Mouse (Mus musculus) heart, embryonic 14.5 days (tissue): ENCODE results near the gene Akirin1. TPM values are rescaled to one million over a fixed set of nuclear protein-coding genes. Genes with fewer than 3 reads are reported as not detected.

Experiments used
- ATAC-seq: fragments of 200-750 bp; cut with Nextera tagmentation; 2 replicates; pipeline ENCODE4 v1.8.0; 2017; ENCODE audit warnings: low read depth, moderate TSS enrichment; ENCODE audit not compliant: insufficient number of reproducible peaks, insufficient read depth, low FRiP score
- H3K27ac ChIP-seq, 2 experiments: fragments of 200-500 bp in 1 of 2; fragments of 300-500 bp in 1 of 2; sonication (generic) in 1 of 2; replicated peaks in 1 of 2; 2 replicates each; pipeline ENCODE4 v1.5.1; 2012 to 2014; ENCODE audit warnings: low read depth in 2 of 2, low read length in 2 of 2, control low read depth in 1 of 2, mild to moderate bottlenecking in 1 of 2, mixed read lengths in 1 of 2; ENCODE audit not compliant: control insufficient read depth in 1 of 2, insufficient read depth in 1 of 2
- H3K27me3 ChIP-seq: fragments of 300-500 bp; sonication (generic); 2 replicates; pipeline ENCODE4 v1.6.1; 2014; ENCODE audit warnings: mild to moderate bottlenecking, low read length, control low read depth; ENCODE audit not compliant: control insufficient read depth, insufficient read depth
- H3K36me3 ChIP-seq: fragments of 300-500 bp; sonication (generic); 2 replicates; pipeline ENCODE4 v1.6.1; 2014; ENCODE audit warnings: mild to moderate bottlenecking, control low read depth, low read length, mixed read lengths; ENCODE audit not compliant: control insufficient read depth, insufficient read depth
- H3K4me1 ChIP-seq, 2 experiments: fragments of 200-500 bp in 1 of 2; fragments of 300-500 bp in 1 of 2; sonication (generic) in 1 of 2; 2 replicates each; pipeline ENCODE4 v1.6.1; 2012 to 2014; ENCODE audit warnings: low read length in 2 of 2, control low read depth in 1 of 2, mixed read lengths in 1 of 2; ENCODE audit not compliant: control insufficient read depth in 2 of 2, insufficient read depth in 2 of 2
- H3K4me2 ChIP-seq: fragments of 300-500 bp; sonication (generic); 2 replicates; pipeline ENCODE4 v1.6.1; 2014; ENCODE audit warnings: mild to moderate bottlenecking, low read length
- H3K4me3 ChIP-seq, 2 experiments: fragments of 200-500 bp in 1 of 2; fragments of 300-500 bp in 1 of 2; sonication (generic) in 1 of 2; 2 replicates each; pipeline ENCODE4 v1.5.1; 2012 to 2014; ENCODE audit warnings: low read length in 2 of 2, mild to moderate bottlenecking in 2 of 2, control low read depth in 1 of 2, low read depth in 1 of 2, moderate library complexity in 1 of 2; ENCODE audit not compliant: control insufficient read depth in 1 of 2, insufficient read depth in 1 of 2
- H3K9ac ChIP-seq: fragments of 300-500 bp; sonication (generic); 2 replicates; pipeline ENCODE4 v1.6.1; 2014; ENCODE audit warnings: mild to moderate bottlenecking, low read length
- H3K9me3 ChIP-seq: fragments of 300-500 bp; sonication (generic); 2 replicates; pipeline ENCODE4 v1.6.1; 2016; ENCODE audit warnings: low read length, control low read depth; ENCODE audit not compliant: control insufficient read depth
- WGBS: fragments of 180-500 bp; shearing (Covaris S2); extraction: QIAGEN DNeasy Blood & Tissue Kit; methylation state at CpG from one replicate; pipeline ENCODE4 v1.1.7; 2014; 5-methylcytosine and 5-hydroxymethylcytosine counted together
- polyA plus RNA-seq: library from polyadenylated mRNA; unstranded; fragments of >200 nt; fragmentation: Nextera tagmentation; extraction: Ambion mirVana; gene quantifications from 2 replicates; pipeline ENCODE4 v1.2.1, GENCODE M21; 2014

The Akirin1 gene
- polyA plus RNA-seq, 1 experiment from 2014 or later, result 58.2 TPM

GRCm38 (mm10) chr4:123718434-123718780 is 31.7 kb downstream of the Akirin1 start:
- peak overlapping the region; percentile 67 for H3K4me2 ChIP-seq
- no peaks in the 10 kb centered on the region for H3K9me3 ChIP-seq
- no peaks in the 10 kb centered on the region for H3K27me3 ChIP-seq
- ATAC-seq, result 0 out of 2 replicates have a peak, but pooled peaks have one; percentile 11
- H3K4me1 ChIP-seq, result peaks cover 2 to 4% of the 10 kb centered on the region in 2 experiments; a peak in 3 of 4 replicates
- H3K27ac ChIP-seq, result peak overlapping the region; percentile 74 to 85
- WGBS, result 20% methylated on average over 7 of the region's 7 CpGs
- peaks cover 23% of the 10 kb centered on the region for H3K36me3 ChIP-seq
- H3K9ac ChIP-seq, result peak overlapping the region; percentile 95
- H3K4me3 ChIP-seq, result peak overlapping the region; percentile 45 to 81

- Histone ChIP-seq H3K9ac (peak within 1 kb of the TSS; percentile 95), H3K9me3 (no peaks in the 10 kb centered on the region), H3K36me3 (peaks cover 27% of the 10 kb centered on the region), H3K27ac (peak within 1 kb of the TSS; percentile 74 to 85), H3K4me3 (peak within 1 kb of the TSS; percentile 67 to 81), H3K27me3 (no peaks in the 10 kb centered on the region), H3K4me1 (peaks cover 2 to 4% of the 10 kb centered on the region in 2 experiments; a peak in 3 of 4 replicates), H3K4me2 (peak within 1 kb of the TSS; percentile 71)
- WGBS, result under 1% methylated on average over 40 of the region's 40 CpGs
- ATAC-seq, result peak; percentile 96
Observed at GRCm38 (mm10) chr4:123717574-123718433, 32.3 kb downstream of the Akirin1 start, which contains the start of gene Ndufs5. Gene Ndufs5 (minus strand): TSS chr4:123718202.

- no peak overlapping the region for H3K4me2 ChIP-seq
- H3K27ac ChIP-seq, result no peak overlapping the region
- H3K27me3 ChIP-seq, result no peaks in the 10 kb centered on the region
- no peak overlapping the region for H3K9ac ChIP-seq
- no peak for ATAC-seq
- no peaks in the 10 kb centered on the region for H3K9me3 ChIP-seq
- H3K4me3 ChIP-seq, result no peak overlapping the region
- 85% methylated on average over 1 of the region's 3 CpGs for WGBS
- peaks cover 40% of the 10 kb centered on the region for H3K36me3 ChIP-seq
- peaks cover 2 to 4% of the 10 kb centered on the region in 2 experiments; a peak in 3 of 4 replicates for H3K4me1 ChIP-seq
Observed at GRCm38 (mm10) chr4:123712431-123712830, 37.7 kb downstream of the Akirin1 start.

GRCm38 (mm10) chr4:123707340-123707739 is 42.8 kb downstream of the Akirin1 start:
- H3K4me3 ChIP-seq, result no peak overlapping the region
- ATAC-seq, result no peak
- no peak overlapping the region for H3K9ac ChIP-seq
- H3K27ac ChIP-seq, result no peak overlapping the region
- H3K36me3 ChIP-seq, result peaks cover 9% of the 10 kb centered on the region
- no peak overlapping the region for H3K4me2 ChIP-seq
- no peaks in the 10 kb centered on the region for H3K27me3 ChIP-seq
- WGBS, result 93% methylated on average over 5 of the region's 5 CpGs
- H3K9me3 ChIP-seq, result no peaks in the 10 kb centered on the region
- no peaks in the 10 kb centered on the region for H3K4me1 ChIP-seq

GRCm38 (mm10) chr4:123705340-123705739 is 44.8 kb downstream of the Akirin1 start:
- Histone ChIP-seq H3K27me3 (no peaks in the 10 kb centered on the region), H3K9ac (no peak overlapping the region), H3K27ac (no peak overlapping the region), H3K4me3 (no peak overlapping the region), H3K4me2 (no peak overlapping the region), H3K36me3 (no peaks in the 10 kb centered on the region), H3K4me1 (no peaks in the 10 kb centered on the region), H3K9me3 (no peaks in the 10 kb centered on the region)
- 84% methylated on average over 2 of the region's 2 CpGs for WGBS
- no peak for ATAC-seq

- no peaks in the 10 kb centered on the region for H3K36me3 ChIP-seq
- H3K4me2 ChIP-seq, result no peak overlapping the region
- no peaks in the 10 kb centered on the region for H3K4me1 ChIP-seq
- no peak overlapping the region for H3K4me3 ChIP-seq
- H3K9me3 ChIP-seq, result no peaks in the 10 kb centered on the region
- H3K9ac ChIP-seq, result no peak overlapping the region
- no peak for ATAC-seq
- H3K27me3 ChIP-seq, result no peaks in the 10 kb centered on the region
- no peak overlapping the region for H3K27ac ChIP-seq
- WGBS, result 84% methylated on average over 12 of the region's 12 CpGs
Observed at GRCm38 (mm10) chr4:123693384-123693783, 56.8 kb downstream of the Akirin1 start.

- Histone ChIP-seq H3K4me1 (0 out of 4 replicates have a peak, but pooled peaks cover 0 to 3% of the 10 kb centered on the region in 2 experiments), H3K27me3 (no peaks in the 10 kb centered on the region), H3K9ac (no peak overlapping the region), H3K4me3 (no peak overlapping the region), H3K36me3 (no peaks in the 10 kb centered on the region), H3K9me3 (no peaks in the 10 kb centered on the region), H3K4me2 (no peak overlapping the region), H3K27ac (no peak overlapping the region)
- WGBS, result 82% methylated on average over 3 of the region's 3 CpGs
- no peak for ATAC-seq
Observed at GRCm38 (mm10) chr4:123692071-123692470, 58.1 kb downstream of the Akirin1 start.
